Mouse (Mus musculus) embryonic fibroblast, embryonic 13.5 days (primary cell): Measurements from ENCODE around the gene Slc5a12. TPM values are rescaled to one million over a fixed set of nuclear protein-coding genes. Genes with fewer than 3 reads are reported as not detected.

Experiments used
- H3K27ac ChIP-seq: 2 replicates; pipeline ENCODE4 v1.5.1; 2012; ENCODE audit warnings: low read length, control low read depth, inconsistent platforms; ENCODE audit not compliant: insufficient read depth
- H3K4me1 ChIP-seq: 2 replicates; pipeline ENCODE4 v1.6.1; 2011; ENCODE audit warnings: low read length; ENCODE audit not compliant: control insufficient read depth, insufficient read depth
- H3K4me3 ChIP-seq: 2 replicates; pipeline ENCODE4 v1.5.1; 2011; ENCODE audit warnings: mild to moderate bottlenecking, control low read depth, low read length; ENCODE audit not compliant: insufficient read depth
- CTCF ChIP-seq: IDR thresholded peaks from 2 replicates; pipeline ENCODE4 v1.5.1; 2011; ENCODE audit warnings: mild to moderate bottlenecking, control low read depth, low read length, moderate library complexity, borderline replicate concordance; ENCODE audit not compliant: insufficient read depth
- POLR2A ChIP-seq: IDR thresholded peaks from 2 replicates; pipeline ENCODE4 v1.6.1; 2011; ENCODE audit warnings: low read depth, mild to moderate bottlenecking, control low read depth, low read length, moderate library complexity
- polyA plus RNA-seq: library from polyadenylated mRNA; stranded (reverse); fragments of >200 nt; gene quantifications from 2 replicates; pipeline ENCODE4 v1.2.4, GENCODE M21; 2011; ENCODE audit warnings: low read depth; ENCODE audit not compliant: missing spikeins, insufficient read length

Gene Slc5a12
- polyA plus RNA-seq, result not detected in 2 replicates

GRCm38 (mm10) chr2:110596932-110597331 lies at the start of gene Slc5a12:
Slc5a12 (plus strand) TSS chr2:110597298.
- Histone ChIP-seq H3K4me3 (no peak within 1 kb of the TSS), H3K4me1 (no peaks in the 10 kb centered on the region), H3K27ac (no peak within 1 kb of the TSS)
- TF ChIP-seq POLR2A, result no peak
- no peak for TF ChIP-seq CTCF

GRCm38 (mm10) chr2:110556098-110556497 lies 41.0 kb upstream of the Slc5a12 start:
- H3K4me3 ChIP-seq, result no peak overlapping the region
- no peaks in the 10 kb centered on the region for H3K4me1 ChIP-seq
- TF ChIP-seq CTCF (no peak), POLR2A (no peak)
- H3K27ac ChIP-seq, result no peak overlapping the region

GRCm38 (mm10) chr2:110562621-110563020 lies 34.5 kb upstream of the Slc5a12 start:
- no peak overlapping the region for H3K27ac ChIP-seq
- TF ChIP-seq CTCF, result no peak
- TF ChIP-seq POLR2A, result no peak
- no peaks in the 10 kb centered on the region for H3K4me1 ChIP-seq
- no peak overlapping the region for H3K4me3 ChIP-seq

GRCm38 (mm10) chr2:110564673-110565627 lies 32.1 kb upstream of the Slc5a12 start:
- no peak for TF ChIP-seq POLR2A
- TF ChIP-seq CTCF, result 0 out of 2 replicates have a peak, but pooled peaks have one; percentile 8
- Histone ChIP-seq H3K4me3 (no peak overlapping the region), H3K4me1 (no peaks in the 10 kb centered on the region), H3K27ac (no peak overlapping the region)

- TF ChIP-seq POLR2A, result no peak
- TF ChIP-seq CTCF, result no peak
- H3K4me1 ChIP-seq, result no peaks in the 10 kb centered on the region
- no peak overlapping the region for H3K27ac ChIP-seq
- no peak overlapping the region for H3K4me3 ChIP-seq
Measured at GRCm38 (mm10) chr2:110586692-110587091, 10.4 kb upstream of the Slc5a12 start.

GRCm38 (mm10) chr2:110590007-110590406 lies 7.1 kb upstream of the Slc5a12 start:
- Histone ChIP-seq H3K27ac (no peak overlapping the region), H3K4me1 (no peaks in the 10 kb centered on the region), H3K4me3 (no peak overlapping the region)
- TF ChIP-seq CTCF, result no peak
- no peak for TF ChIP-seq POLR2A

- TF ChIP-seq POLR2A (no peak), CTCF (no peak)
- Histone ChIP-seq H3K4me1 (no peaks in the 10 kb centered on the region), H3K27ac (no peak overlapping the region), H3K4me3 (no peak overlapping the region)
Measured at GRCm38 (mm10) chr2:110592276-110592675, 4.8 kb upstream of the Slc5a12 start.

- Histone ChIP-seq H3K27ac (no peak overlapping the region), H3K4me1 (no peaks in the 10 kb centered on the region)
Measured at GRCm38 (mm10) chr2:110644358-110644757, 47.3 kb downstream of the Slc5a12 start.

GRCm38 (mm10) chr2:110644846-110645245 lies 47.7 kb downstream of the Slc5a12 start:
- TF ChIP-seq CTCF, result no peak
- TF ChIP-seq POLR2A, result no peak
- no peak overlapping the region for H3K27ac ChIP-seq
- no peaks in the 10 kb centered on the region for H3K4me1 ChIP-seq
- no peak overlapping the region for H3K4me3 ChIP-seq

More at GRCm38 (mm10) chr2:110644358-110644757, 47.3 kb downstream of the Slc5a12 start:
- TF ChIP-seq CTCF (no peak), POLR2A (no peak)
- H3K4me3 ChIP-seq, result no peak overlapping the region

- no peak overlapping the region for H3K27ac ChIP-seq
- no peak overlapping the region for H3K4me3 ChIP-seq
- H3K4me1 ChIP-seq, result peaks cover 2% of the 10 kb centered on the region
- TF ChIP-seq POLR2A (no peak), CTCF (no peak)
Measured at GRCm38 (mm10) chr2:110663329-110663728, 66.2 kb downstream of the Slc5a12 start.
